Mouse (Mus musculus): ENCODE measurements around the gene Mtcl1.

Gene Mtcl1

DNA sequence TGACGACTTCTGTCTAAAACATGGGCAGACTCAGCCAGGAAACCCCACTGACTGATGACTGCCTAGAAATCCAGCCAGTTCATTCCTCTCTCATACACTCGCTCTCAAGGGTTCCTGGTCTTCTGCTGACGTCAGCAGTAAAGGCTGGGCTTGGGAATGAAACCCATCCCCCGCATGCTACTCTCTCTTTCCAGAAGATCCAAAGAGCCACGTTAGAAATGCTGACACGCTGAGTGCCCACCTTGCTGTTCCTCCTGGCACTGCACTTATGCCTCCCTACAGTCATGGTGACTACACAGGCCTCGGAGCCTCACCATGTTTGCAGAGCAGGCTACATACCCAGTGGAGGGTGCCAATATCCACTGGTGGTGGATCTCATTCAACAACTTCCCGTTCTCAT, 41.7 kb downstream of the Mtcl1 start:
- DNase-seq (ENCODE audit: low spot score in 2 of 2): no peak

DNA sequence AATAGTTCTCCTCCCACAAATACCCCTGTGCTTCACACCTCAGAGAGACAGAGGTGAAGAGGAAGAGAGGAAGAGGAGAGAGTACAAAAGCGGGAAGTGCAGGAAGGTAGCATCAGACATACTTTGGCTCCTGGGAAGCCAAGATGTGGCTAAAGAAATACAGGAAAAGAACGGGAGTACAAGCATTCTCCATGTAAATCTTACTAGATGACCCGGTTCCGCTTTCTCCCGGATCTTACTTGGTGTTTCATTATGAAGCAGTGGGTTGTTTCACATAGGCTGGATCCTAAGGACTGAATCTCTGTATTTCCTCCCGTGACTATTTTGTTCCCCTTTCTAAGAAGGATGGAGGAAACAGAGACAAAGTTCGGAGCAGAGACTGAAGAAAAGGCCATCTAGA, 43.9 kb downstream of the Mtcl1 start:
- no peak for DNase-seq (ENCODE audit: low spot score in 2 of 2)

DNA sequence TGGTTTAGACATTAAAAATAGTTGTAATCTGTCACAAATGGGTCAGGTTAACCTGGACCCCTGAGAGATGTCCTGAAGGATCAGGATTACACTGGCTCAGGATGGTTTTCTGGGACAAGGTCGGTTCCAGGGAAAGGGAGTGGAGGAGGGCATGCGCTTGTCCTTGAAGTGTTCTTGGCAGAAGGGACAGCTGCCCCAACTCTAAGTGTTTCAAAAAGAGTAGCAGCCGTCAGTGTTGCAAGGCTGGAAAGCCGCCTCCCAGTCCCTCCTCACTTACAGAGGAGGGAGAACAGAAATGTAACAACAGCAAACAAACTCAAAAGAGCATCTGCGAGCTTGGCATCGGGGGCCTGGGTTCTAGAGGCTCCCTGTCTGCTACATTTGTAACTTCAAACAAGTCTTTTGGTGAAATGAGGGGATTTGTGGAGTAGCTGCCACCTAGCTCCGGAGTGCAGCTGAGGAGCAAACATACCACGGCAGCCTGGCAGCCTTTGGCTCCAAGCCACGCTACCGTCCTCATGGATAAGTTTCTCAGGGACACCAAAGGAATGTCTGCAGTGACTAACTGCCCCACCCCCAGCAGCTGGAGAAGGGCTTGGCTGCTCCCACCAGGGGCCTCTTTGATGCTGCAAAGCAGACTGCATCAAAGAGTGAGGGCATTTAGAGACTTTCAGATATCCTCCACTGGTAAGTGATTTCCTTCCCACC, 44.5 kb downstream of the Mtcl1 start:
- peak in 1 of 2 experiments; percentile 50 for DNase-seq (ENCODE audit: low spot score in 2 of 2)

DNA sequence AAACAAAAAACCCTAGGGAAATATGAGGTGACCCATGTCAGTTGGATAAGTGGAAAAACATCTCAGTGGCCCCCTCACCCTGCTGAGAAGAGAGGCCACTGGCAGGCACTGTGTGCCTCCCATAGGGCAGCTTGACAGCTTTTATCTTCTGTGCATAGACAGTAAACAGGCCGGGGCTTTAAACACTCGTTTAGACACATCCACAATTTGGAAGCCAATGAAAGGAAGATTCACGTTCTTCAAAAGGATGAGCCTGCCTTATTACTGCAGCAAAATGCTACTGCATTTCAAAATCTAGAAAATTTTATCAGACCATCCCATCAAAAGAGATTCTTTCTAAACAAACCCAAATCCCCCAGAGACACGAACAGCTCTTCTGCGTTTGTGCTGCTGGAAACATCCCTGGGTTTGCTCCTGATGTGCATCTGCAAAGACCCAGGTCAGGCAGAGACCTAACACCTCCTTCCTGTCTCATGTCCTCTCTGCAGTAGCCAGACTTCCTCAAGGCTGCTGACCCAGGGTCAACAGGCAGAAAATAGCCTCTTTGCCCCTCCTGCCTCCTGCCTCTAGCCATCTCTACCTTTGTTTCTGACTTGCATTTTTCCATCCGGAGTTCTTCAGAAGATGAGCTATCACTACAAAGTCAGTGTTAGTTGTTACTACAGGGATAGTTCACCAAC, 46.6 kb downstream of the Mtcl1 start:
- no peak for DNase-seq (ENCODE audit: low spot score in 2 of 2)

DNA sequence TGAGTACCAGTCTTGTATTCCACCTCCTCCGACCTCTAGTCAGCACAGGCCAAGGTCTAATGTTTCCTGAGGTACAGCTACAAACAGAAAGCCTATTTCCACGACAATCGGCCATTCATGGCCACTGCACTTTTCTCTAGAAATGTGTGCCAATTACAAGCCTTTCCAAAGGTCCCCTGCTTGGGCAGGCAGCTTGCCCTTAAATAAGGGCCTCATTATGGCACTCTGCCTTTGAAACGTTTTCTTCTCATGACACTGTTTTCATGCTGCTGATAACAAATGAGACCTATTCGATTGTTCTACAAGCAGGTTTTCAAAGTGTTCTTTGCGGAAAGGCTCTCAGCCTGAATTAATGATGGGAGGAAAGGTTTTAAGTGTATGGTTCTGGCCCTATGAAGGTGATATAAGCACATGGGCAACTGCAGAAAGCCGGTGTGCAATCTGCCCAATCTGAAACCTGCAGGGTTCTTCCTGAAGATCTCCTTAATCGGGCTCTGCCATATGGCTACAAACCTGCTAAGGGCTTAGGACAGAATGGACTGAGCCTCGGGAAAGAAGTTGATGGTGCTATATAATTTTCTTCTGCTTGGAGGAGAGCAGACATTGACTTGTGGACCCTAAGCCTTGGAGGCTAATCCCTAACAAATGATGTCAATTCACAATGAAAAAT, 47.8 kb downstream of the Mtcl1 start:
- no peak for DNase-seq (ENCODE audit: low spot score in 2 of 2)

DNA sequence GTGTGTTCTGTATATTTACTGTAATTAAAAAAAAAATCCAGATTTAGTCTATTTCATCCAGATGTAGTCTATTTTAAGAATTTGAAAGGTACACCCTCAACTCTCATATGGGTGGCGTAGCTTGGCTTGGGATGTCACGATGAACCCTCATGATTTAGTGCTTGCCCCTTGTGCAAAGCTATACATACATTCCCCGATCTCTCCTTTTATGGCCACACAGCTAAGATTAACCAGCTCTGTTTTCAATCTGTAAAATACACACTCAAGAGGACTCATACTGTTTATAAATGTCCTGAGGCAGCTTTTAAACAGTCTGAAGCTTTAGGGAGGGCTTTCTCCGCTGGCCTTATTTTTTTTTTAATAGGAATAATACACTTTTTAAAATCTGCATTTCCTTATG, 49.8 kb downstream of the Mtcl1 start:
- DNase-seq (ENCODE audit: low spot score in 2 of 2): no peak

DNA sequence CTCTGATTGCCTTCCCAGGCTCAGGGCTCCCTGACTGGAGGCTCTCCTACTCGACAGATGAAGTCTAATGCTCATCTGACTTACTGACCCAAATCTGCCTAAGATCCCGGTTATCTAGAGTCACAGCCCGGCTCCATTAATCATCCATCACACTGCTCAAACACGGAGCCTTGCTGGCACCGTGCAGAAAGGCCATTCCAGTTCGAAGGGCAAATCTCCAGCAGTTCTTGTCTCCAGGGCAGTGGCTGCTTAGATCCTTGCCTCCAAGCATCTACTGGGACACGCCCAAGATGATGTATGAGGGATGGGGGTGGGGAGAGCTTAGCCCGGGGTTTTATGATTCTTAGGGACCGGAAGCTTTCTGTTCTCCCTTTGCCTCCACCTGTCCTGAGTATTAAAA, 55.0 kb downstream of the Mtcl1 start:
- peak in 1 of 2 experiments; percentile 29 for DNase-seq (ENCODE audit: low spot score in 2 of 2)

DNA sequence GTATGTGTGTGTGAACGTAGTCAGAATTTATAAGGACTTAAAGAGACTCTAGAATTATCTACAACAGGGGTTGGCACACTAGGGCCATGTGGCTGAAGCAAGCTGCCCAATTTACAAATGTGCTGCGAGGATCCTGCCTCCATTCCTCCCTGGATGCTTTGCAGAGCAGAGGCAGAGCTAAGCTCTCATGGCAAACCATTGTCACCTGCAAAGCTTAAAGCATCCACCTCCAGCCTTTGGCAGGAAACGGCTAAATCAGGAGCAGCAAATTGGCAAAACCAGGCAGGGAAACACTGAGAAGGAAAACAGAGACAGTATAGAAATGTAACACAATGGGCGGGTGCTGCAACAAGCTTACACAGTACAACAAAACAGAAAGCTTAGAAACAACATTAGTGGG, 61.2 kb downstream of the Mtcl1 start:
- DNase-seq (ENCODE audit: low spot score in 2 of 2): no peak

DNA sequence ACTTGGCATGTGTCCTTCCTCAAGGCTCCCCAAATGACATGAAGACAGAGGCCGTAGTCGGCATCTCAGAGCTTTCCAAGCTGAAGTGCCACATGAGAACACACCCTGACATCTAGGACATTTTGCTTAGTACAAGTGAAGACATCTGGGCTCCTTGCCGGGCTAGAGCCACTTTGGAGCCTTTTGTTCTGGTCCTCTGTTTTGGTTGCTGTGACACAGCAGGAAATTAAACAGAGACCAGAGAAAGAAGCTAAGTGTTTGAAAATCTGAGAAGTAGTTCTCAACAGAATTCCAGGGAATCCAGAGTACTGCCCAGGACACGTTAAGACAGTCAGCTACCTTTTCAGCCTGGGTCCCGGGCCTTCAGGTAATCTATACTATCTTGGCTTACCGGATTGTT, 68.2 kb downstream of the Mtcl1 start:
- DNase-seq (ENCODE audit: low spot score in 2 of 2): no peak

DNA sequence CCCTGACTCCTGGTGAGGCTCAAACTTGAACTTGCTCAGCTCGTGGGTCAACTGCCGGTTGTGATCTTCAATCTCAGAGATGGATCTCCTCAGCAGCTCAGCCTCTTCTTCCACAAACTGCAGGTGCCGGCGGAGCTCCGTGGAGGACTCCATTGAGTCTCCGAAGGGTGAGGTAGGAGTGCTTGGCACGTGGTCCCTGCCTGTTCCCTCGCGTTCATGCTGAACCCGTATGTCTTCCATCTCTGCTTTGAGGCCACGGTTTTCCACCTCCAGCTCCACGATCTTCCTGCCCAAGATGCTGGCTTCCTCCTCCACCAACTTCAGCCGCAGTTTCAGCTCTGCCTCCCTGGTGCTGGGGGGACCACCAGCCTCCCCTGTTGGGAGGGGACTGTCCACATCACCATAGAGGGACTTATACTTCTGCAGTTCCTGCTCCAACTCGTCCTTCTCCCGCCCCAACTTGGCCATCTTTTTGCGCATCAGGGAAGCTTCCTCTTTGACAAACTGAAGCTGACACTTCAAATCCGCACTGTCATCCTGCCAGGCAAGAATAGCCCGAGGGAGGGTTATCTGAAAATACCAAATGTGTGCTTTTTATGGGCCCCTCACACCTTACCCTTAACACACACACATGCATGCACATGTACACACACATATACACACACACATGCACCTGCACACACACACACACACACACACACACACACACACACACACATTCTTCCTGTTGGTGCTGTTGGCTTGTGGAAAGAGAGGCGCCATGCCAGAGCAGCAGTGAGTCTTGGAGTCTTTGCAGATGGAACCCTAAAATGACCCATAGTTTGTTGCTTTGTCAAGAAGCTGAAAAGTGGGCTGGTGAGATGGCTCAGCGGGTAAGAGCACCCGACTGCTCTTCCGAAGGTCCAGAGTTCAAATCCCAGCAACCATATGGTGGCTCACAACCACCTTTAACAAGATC, 69.4 kb downstream of the Mtcl1 start:
- no peak for DNase-seq (ENCODE audit: low spot score in 2 of 2)

DNA sequence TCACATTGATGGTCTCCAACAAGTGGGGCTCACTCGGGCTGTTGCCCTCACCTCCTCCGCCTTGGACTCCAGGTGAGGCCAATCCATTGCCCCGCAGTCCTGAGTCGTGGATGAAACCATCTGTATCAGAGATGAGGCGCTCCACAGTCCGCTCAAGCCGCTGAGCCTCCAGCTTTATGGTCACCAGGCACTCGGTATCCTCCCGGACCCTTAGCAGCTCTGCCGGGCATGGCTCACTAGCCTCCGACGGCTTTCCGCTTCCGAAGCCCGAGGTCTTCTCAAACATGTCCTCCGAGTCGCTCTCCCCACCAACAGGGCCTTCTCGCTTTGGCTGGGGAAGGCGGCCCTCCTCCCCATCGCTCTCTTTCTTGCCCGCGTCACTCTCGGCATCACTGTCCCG, 70.2 kb downstream of the Mtcl1 start:
- no peak for DNase-seq (ENCODE audit: low spot score in 2 of 2)

DNA sequence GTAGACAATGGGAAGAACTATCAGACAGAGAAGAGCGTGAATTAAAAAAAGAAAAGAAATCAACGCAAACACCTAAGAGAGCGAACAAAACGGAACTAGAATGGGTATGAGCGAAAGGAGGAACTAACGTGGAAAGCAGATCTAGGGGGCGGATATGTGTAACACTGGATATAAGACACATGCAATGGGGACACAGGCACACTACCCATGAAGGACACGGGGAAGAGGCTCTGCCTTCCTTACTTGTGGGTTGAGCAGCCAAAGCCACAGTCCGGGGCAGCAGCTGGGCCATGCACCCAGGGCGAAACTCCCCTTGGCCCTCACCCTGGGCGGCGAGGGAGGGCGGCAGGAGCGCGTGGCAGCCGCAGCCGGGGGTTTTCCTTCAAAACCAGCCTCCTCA, 71.4 kb downstream of the Mtcl1 start:
- no peak for DNase-seq (ENCODE audit: low spot score in 2 of 2)

DNA sequence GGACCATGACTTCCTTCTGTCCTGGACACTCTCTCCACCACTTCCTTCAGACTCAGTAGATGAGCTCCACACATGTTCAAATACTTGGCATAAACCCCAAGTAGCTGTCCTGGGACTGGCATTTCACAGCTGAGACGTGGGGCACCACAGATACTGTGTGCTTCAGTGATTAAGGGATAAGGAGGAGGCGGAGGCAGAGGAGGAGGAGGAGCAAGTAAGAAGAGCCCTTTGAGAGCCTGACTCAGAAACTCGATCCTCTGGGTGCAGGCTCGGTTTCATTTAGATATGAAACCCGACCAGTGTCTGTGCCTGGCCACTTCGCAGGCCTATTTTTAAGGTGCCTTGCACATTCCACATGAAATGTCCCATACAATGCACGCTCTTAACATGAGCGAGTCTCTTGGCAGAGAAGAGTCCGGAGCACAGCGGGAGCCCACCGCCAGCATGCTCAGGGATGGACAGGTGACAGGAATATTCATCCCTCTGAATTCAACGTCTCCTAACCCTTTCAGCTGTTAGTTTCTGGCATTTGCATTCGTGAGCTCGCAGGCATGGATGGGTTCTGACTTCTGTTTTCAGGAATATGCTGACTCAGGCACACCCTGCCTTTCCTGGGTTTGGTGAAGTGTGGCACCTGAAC, 74.8 kb downstream of the Mtcl1 start:
- DNase-seq (ENCODE audit: low spot score in 2 of 2): no peak

DNA sequence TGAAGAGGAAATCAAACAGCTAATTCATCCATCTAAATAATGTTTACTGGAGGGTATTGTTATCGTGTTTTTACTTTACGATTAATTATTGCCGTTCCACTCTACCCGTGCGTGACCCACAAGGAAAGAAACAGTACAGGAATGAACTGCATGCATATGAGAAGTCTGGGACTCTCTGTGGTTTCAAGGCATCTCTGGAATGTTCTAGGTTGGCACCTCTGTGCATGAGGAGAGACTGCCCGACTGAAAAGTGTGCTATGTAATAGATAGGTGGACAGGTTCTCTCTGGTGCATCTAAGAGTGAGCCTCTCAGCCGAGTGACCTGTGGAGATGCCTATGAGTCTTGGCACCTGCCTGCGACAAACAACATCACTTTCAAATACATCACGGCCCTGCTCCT, 78.7 kb downstream of the Mtcl1 start:
- DNase-seq (ENCODE audit: low spot score in 2 of 2): no peak

DNA sequence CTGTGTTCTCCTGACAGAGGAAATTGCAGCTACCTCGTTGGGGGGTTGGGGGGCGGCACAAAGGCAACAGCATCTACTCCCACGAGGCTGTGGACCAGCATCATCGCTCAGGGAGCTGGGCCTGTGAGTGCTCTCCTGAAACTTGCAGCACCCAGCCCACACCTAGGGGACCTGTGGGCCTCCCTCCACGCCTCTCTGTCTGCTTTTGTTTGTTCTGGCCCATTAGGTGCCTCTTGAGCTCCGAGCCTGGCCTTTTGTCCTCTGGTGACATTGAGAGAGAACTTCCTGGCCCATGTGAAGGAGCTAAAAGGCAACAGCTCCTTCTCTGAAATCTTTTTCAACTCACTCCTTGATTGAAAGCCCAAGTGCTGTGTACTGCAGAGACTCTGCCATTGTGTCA, 79.8 kb downstream of the Mtcl1 start:
- DNase-seq (ENCODE audit: low spot score in 2 of 2): no peak

DNA sequence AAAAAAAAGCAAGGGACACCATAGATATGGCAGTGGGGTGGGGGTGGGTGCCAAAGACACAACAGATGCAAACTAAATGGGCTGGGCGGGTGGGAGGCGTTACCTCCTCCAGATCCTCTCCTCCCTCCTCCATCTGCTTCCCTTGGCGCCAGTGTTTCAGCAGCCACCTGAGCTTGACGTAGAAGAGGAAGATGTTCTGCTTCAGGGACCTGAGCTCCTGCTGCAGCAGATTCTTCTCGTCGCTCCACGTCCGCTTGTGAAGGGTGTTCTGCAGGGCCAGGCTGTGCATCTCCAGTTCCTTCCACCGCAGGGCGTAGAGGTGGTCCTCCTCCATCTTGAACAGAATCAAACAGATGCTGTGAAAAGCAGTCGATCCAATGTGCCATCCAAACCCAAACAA, 81.4 kb downstream of the Mtcl1 start:
- DNase-seq (ENCODE audit: low spot score in 2 of 2): no peak

DNA sequence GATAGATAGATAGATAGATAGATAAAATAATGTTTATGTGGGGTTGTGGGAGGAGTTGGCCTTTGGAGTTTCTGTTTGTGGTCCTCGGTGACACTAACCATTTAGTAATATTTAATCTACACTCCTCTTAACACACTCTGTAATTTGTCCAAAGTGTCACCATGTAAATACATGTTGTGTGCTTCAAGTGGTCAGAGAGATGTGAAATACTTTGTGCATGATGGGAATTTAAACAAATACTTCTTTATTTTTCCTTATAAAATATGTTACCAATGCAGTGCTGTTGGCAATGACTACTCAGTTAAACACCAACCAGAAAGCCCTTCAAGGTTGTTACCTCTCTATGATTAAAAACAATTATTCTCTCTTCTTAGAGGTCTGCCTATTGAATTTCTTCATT, 83.9 kb downstream of the Mtcl1 start:
- no peak for DNase-seq (ENCODE audit: low spot score in 2 of 2)

DNA sequence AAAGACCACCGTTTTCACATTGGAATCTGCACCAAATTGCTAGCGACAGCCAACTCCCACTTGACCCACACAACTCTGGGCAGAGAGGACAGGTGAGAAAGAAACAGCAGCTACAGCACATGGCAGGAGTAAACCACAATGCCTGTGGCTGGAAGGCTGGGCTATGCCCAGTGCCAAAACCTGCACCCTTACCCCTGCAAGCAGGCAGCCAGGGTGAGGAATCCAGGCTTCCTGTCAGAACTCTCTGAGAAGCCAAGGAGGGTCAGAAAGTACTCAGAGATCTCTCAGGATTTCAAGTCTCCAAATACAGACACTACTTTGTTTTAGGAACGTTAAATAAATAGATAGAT, 84.3 kb downstream of the Mtcl1 start:
- no peak for DNase-seq (ENCODE audit: low spot score in 2 of 2)

DNA sequence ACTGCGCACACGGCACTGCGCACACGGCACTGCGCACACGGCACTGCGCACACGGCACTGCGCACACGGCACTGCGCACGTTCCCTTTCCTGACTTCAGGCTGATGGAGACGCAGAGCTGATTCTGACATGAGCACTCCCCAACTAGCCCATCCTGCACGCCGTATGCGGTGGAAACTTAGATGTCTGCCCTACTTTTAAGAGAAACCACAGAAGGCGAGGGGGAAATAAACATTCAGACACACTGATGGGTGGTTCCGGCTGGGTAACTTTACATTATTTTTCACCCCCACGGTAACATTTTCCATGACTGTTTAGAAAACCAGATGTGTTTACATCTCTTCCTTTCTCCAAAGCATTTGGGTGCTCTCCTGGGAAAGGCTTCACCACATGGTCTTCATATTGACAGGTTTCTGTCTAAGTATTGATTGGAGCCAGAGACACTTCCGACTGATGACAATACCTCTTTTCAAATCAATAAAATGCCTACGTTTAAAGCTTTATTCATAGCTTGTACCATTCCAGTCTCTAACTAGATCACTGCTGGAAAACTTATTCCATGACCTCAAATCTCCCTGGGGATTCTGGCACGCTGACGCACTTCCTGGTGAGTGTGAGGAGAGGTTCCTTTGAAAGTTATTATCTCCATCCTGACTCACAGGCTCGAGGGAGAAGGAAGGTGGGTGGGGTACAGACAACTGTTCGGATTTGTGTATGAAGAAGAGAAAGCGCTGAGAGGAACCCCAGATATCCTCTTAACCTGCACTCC, 84.8 kb downstream of the Mtcl1 start:
- no peak for DNase-seq (ENCODE audit: low spot score in 2 of 2)

DNA sequence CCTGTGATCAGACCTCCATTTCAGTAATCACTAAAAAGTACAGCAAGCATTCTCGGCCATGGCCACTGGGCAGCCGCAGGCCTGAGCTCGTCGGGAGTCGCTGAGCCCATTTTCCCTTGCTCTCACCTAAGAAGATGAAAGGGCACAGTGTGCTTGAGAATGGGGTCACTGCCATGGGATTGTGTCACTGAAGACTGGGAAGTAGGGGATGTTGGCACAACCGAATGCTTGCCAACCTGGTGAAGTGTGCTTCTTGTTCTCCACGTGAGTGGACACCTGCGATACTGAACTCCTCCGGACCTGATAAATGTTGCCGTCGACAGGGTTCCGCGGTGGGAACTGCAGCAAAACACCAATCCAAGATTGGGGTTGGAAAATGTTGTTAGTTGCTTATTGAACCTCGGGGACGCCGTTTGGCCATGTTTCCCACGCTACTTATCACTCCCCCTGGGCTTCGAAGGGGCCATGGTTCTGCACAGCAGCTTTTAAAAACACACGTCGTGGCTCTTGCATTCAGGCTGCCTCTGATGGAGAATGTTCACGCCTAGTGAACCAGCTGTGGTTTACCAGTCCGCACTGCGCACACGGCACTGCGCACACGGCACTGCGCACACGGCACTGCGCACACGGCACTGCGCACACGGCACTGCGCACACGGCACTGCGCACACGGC, 85.6 kb downstream of the Mtcl1 start:
- no peak for DNase-seq (ENCODE audit: low spot score in 2 of 2)
